Mouse (Mus musculus) left cerebral cortex, adult 18-20 months (tissue): ENCODE measurements around the gene Tmem151b. TPM values are rescaled to one million over a fixed set of nuclear protein-coding genes. Genes with fewer than 3 reads are reported as not detected.

Experiments used
- DNase-seq, 2 experiments: peaks; one replicate each; pipeline ENCODE4 v3.0.0; 2021 to 2022; ENCODE audit warnings: low spot score in 2 of 2, mixed read lengths in 1 of 2
- total RNA-seq, 2 experiments: library from RNA; stranded (reverse); gene quantifications; 2 replicates each; pipeline ENCODE4 v1.2.3; 2021

Gene Tmem151b
- total RNA-seq, 2 experiments from 2014 or later = 129 to 136 TPM

DNA sequence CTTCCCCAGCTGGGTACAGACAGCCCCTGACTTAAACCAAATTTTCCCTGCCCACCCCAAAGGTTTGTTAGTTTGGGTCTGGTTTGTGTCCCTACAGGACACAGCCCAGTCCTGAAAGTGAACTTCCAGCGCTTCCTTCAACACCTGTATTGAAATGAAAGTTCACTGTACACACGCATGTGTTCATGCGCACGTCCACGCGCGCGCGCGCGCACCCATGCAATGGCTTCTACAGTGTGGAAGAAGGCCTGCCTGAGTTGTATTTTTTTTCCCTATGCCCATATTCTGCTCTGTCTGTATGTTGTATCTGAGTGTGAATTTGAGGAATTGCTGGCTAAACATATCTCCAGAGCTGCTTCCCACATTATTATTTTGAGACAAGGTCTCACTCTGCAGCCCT, 15.6 kb upstream of the Tmem151b start:
- DNase-seq = no peak

DNA sequence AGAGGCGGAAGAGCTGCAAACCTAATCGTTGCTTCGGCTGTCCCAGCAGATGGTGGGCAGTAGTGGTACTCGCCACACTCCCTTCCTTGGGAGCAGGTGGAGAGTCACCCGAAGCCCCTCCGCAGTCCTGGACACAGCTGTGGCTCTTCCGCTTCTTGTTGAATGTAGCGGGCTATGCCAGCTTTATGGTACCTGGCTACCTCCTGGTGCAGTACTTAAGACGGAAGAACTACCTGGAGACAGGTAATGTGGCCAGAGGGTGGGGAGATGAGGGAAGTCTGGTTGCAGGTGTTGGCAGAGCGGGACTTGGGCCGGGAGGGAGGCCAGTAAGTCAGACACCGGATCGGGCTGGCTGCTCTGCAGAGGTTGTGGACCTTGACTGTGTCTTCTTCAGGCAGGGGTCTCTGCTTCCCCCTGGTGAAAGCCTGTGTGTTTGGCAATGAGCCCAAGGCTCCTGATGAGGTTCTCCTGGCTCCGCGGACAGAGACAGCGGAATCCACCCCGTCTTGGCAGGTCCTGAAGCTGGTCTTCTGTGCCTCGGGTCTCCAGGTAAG, 15.1 kb upstream of the Tmem151b start:
- DNase-seq = no peak

DNA sequence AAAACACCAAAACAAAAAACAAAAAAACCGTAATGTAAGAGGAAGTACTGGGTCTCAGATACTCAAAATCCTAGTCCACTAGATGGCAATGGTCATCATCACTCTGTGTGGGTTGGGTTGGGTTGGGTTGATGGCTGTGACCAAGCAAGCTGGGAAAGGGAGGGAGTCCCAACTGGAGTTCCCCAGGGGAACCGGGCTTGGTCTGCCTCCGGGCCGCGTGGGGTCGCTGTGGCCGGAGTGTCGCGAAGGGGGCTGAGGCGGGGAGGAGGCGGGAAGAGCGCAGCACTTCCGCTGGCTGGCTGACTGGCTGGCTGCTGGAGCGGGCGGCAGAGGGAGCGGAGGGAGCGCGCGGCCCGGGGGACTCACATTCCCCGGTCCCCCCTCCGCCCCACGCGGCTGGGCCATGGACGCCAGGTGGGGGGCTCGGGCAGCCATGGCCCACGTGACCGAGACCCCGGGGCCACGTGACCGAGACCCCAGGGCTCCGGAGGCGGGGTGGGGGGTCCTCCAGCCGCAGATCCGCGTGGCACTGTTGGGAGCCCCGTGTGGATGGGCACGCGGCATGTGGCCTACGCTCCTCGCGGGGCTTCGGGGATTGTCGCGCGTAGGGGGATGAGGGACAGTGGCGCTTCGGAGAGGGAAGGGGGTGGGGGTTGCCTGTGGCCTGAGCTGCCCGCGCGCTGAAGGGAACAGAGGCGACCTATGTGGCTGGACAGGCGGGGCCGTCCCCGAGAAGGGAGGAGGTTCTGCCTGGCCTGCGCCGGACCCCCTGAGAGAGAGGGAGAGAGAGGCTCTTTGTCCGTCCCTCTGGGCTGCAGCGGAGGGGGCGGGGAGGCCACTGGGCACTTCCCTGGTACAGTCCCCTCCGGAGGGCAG, 14.4 kb upstream of the Tmem151b start, which contains the start of gene Slc35b2:
Gene Slc35b2 (plus strand): TSS at position 220 of the 876 bp plus-strand sequence.
- peak; percentile 93 for DNase-seq

GRCm38 (mm10) chr17:45563216-45563615, 13.7 kb upstream of the Tmem151b start:
- no peak for DNase-seq

DNA sequence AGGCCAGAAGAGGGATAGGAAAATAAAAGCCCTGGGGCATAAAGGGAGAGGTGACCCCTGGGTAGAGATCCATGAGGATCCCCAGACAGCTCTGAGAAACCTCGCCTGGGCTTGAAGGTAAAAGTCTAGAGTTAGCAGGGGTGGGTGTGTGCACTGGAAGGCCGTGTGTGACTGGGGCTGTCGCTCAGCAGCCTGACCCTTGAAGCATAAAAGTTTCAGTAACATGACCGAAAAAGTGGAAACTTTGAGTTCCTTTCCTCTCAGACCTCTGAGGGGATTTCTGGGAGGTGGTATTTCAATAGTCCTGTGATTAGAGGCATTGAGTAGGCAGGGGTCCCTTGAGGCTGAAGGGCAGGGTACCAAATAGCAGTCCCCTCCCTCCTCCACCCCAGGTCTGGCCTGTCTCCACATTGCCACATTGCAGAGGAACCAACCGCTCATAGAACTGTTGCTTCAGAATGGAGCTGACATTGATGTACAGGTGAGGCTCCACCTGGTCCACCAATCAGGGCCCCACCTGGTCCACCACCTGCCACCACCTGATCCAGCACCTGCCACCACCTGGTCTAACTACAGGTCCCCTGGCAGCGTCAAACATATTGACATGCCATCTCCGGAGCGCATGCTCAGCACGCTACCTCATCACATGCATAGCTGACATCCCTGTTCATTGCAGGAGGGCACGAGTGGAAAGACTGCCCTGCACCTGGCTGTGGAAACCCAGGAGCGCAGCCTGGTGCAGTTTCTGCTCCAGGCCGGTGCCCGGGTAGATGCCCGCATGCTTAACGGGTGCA, 10.5 kb upstream of the Tmem151b start:
- no peak for DNase-seq

GRCm38 (mm10) chr17:45557998-45558862, 8.8 kb upstream of the Tmem151b start:
- no peak for DNase-seq

DNA sequence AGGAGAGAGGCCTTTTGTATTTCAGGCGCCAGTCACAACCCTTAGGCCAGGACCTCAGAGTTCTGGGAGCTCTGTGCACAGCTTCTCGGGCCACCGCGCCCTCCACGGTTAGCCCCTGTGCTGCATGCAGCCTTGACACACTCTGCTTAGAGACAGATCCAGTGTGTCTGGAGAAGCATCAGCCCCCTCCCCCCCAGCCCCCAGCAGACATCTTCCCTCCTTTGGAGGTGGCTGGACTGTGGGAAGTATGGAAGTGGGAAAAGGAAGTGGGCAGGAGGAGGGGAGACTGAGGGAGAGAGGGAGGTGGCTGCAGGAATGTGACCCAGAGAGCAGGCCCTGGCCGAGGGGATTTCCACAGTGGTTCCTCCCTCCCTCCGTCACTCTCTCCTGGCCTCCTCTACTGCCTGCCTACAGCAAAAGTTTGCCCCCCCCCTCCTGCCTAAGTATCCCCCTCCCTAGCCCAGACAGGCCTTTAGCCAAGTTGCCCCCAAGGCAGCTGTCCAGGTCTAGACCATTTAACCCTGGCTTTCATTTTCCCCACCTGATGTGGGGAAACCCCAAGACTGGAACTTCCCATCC, 7.9 kb upstream of the Tmem151b start:
- DNase-seq = no peak

DNA sequence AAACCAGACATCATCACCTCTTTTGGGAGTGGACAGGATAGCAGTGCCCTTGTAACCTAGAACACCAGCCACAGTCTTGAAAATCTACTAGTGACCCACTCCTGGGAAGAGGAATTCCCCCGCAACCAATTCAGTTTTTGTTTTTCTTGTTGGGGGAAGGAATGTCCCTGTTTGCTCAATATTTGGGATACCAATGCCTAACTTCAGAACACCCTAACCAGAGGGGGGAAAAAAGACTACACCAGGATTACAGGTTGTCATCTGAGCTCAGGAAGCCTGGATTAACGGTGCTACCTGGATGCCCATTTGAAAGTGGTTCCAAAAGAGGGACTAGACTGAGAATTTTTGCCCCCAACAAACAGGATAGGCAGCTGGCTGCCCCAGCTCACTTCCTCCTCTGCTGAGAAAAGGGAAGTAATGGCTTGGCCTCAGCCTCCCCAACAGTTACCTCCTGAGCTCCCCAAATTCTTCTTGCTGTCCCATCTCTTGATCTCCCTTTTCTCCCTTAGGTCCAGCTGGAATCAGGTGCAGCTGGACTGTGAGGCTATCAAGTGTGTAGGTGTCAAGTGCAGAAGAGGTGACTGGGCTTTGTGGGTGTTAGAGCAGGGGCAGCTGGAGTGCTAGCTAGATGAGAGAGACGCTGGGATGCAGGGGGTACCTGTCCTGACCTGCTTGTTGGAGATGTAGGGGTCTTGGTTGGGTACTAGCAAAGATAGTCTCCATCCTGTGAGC, 7.2 kb upstream of the Tmem151b start:
- DNase-seq = no peak

- DNase-seq = no peak
These were observed 6.6 kb upstream of the Tmem151b start for GRCm38 (mm10) chr17:45556107-45556489.

- peak; percentile 88 to 91 for DNase-seq
These were observed 6.1 kb upstream of the Tmem151b start, which contains the start of gene Nfkbie for GRCm38 (mm10) chr17:45555452-45556106. TSS of gene Nfkbie (plus strand) at chr17:45555703.

GRCm38 (mm10) chr17:45554420-45554819, 4.9 kb upstream of the Tmem151b start:
- DNase-seq = no peak

DNA sequence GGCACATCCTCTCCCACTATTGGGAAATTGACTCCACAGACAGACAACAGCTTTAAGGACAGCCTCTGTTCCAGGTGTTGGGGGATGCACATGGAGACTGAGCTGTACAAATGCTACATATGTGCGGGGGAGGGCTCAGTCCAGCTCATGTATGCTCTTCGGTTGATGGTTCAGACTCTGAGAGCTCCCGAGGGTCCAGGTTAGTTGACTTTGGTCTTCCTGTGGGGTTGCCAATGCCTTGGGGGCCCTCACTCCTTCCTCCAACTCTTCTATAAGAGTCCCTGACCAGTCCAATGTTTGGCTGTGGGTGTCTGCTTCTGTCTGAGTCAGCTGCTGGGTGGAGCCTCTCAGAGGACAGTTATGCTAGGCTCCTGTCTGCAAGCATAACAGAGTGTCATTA, 3.6 kb upstream of the Tmem151b start:
- no peak for DNase-seq

- DNase-seq = peak; percentile 82 to 85
These were observed 2.5 kb upstream of the Tmem151b start for GRCm38 (mm10) chr17:45551816-45552451.

DNA sequence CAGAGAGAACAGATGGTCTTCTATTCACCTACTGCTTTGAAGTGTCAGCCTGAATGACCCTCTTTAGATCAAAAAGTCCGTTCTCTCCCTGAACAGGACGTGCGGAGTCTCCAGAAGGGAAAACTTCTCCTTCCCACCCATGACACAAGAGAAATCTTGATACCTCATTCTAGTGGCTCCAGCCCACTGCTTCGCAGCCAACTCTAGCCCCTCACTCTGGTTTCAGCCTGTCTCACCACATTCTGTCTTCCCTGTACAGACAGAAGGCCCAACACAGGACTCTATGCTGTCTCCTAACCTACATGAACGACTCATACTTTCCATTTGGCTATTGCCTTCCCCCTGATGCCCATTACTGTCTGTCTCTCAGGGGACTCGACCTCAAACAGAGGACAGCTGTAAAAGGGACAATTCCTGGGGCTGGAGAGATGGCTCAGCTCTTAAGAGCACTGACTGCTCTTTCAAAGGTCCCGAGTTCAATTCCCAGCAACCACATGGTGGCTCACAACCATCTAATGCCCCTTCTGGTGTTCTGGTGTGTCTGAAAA, 1.8 kb upstream of the Tmem151b start:
- no peak for DNase-seq

DNA sequence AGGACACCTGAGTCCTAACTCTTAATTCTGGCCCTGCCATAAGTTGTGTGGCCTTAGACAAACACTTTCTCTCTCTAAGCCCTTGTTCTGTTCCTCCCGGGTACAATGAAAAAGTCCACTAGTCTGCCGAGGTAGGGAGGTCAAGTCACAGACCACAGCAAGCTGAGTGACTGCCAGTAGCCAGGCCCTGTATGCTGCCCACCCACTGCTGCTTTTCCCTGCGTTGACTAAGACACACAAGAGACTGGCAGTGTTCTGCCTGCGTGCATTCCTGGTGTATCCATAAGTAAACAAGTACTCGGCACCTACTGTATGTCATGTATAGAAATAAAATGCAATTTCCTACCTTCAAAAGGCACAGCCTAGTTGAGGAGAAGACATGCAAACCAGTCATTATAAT, 776 bp upstream of the Tmem151b start:
- no peak for DNase-seq

GRCm38 (mm10) chr17:45548541-45549512, 650 bp downstream of the Tmem151b start:
- DNase-seq = peak; percentile 67 to 68
